Mouse (Mus musculus) hematopoietic stem cell, adult 5-6 weeks (primary cell): ENCODE data around the gene Tubgcp6. TPM values are rescaled to one million over a fixed set of nuclear protein-coding genes. Genes with fewer than 3 reads are reported as not detected.

Source experiments
- ATAC-seq, 2 experiments: fragments of 125-278 bp in 1 of 2; replicated peaks in 1 of 2; 2 replicates each; pipeline ENCODE4 v1.8.0; 2016 to 2017; ENCODE audit warnings: inconsistent platforms in 2 of 2, mild to moderate bottlenecking in 2 of 2, moderate number of reproducible peaks in 2 of 2, low read depth in 1 of 2, moderate TSS enrichment in 1 of 2; ENCODE audit not compliant: low FRiP score in 2 of 2, poor library complexity in 2 of 2, severe bottlenecking in 2 of 2, insufficient read depth in 1 of 2, low TSS enrichment in 1 of 2
- total RNA-seq: library from RNA; stranded (forward); fragments of 172-1452, 232-1000 nt; gene quantifications from 2 replicates; pipeline ENCODE4 v1.2.3, GENCODE M21; 2017

The Tubgcp6 gene
- total RNA-seq, 1 experiment from 2014 or later: 18.2 TPM

DNA sequence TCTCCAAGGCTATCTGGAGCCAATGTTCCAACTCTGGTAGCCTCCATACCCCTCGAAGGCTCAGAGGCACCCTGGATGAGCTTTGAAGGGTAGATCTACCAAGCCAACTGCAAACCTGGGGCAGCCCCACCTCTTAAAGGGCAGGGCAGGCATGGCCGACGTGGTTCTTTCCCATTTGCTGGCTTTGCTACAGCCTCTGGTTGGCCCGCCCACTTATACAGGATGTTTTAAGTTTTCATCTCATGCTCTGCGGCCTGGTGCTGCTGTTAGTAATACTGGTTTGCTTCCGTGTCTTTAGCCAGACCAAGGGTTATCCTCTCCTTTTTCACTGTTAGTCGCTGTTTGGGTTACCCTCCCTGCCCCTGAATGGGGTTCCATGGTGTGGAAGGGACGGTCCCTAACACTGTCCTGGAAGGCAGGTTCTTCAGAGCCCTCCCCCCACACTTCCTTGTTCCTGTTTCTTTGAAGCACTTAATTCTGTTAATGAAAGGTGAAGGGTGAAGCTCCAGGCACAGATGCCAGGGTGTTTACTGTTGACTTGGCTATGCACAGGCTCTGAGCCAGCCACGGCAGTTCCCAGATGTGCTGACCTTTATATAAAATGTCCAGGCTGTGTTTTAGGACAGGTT lies 44.6 kb downstream of the Tubgcp6 start:
- peak; percentile 75 to 82 for ATAC-seq

- no peak for ATAC-seq
These were observed 46.7 kb downstream of the Tubgcp6 start for GRCm38 (mm10) chr15:89076156-89076731.

DNA sequence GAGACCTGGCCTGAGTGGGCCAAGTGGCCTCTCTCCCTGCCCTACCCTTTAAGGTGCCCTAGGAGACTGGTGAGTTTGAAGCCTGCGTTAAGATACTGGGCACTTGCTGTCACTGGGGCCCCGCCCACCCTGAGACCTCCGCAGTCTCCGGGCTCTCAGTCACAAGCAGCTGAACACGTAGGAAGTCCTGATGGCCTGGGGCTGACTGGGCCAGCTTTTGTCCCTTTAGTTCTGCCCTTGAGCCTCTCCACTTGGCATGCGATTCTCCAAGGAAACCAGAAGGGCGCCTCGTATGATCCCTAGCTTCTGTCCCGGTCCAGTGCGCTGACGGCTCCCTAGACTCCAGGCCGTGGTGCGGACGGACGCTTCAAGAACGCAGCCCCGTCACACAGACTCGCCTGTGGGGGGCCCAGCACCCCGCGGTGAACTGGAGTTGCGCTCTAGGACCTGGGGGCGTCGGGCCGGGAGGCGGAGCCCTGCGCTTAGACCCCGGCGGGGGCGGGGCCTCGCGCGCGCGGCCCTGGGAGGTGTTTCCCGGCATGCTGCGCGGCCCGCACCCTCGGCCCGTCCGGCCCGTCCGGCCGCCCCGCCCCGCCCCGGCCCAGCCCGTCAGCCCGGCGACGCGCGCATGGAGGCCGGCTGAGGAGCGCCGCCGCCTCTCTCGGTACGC lies 47.3 kb downstream of the Tubgcp6 start:
- peak; percentile 47 to 55 for ATAC-seq

DNA sequence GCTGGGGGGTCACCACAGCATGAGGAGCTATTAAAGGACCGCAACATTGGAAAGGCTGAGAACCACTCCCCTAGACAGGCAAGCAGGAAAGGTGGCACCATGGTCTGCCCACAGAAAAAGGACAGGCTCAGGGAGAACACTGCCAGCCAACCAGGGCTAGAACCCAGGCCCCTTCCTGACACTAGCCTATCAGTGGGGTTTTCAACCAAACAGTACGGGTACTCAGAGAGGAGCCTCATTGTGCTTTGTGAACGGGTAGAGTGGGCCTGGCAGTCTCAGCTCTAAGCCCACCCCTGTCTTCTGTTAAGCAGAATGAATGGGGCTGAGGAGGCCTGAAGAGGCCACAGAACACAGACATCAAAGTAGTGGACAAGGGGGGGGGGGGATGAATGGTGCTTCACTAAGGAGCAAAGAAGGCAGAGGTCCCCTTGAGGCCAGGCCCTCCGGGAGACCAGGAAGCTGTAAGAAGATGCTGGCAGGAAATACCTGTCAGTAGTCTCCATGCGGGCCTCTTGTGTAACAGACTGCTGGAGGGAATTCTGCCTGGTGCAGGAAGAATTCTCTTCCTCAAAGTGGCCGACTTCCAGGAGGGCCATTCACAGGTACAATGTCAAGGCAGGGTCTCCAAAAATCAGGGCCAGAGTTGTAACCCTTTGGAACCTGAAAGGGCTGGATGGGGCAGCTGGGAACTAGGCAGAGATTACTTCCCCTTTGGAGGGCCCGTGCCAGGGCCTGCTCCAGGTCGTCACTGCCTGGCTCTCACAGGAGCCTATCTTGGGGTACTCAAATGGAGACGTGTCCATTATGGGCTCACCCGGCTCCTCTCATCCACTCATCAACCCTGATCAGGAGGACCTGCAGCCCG lies 48.1 kb downstream of the Tubgcp6 start, which contains the start of gene Trabd:
TSS of gene Trabd (plus strand) at position 512 of the 865 bp plus-strand sequence.
- peak; percentile 15 to 25; a peak in 3 of 4 replicates for ATAC-seq

GRCm38 (mm10) chr15:89073993-89074603 lies 48.8 kb downstream of the Tubgcp6 start:
- peak; percentile 37 to 44 for ATAC-seq

- no peak for ATAC-seq
These were observed 52.3 kb downstream of the Tubgcp6 start for GRCm38 (mm10) chr15:89070606-89071005.

GRCm38 (mm10) chr15:89069336-89069840 lies 53.5 kb downstream of the Tubgcp6 start:
- ATAC-seq: no peak

GRCm38 (mm10) chr15:89068226-89068625 lies 54.7 kb downstream of the Tubgcp6 start:
- no peak for ATAC-seq

DNA sequence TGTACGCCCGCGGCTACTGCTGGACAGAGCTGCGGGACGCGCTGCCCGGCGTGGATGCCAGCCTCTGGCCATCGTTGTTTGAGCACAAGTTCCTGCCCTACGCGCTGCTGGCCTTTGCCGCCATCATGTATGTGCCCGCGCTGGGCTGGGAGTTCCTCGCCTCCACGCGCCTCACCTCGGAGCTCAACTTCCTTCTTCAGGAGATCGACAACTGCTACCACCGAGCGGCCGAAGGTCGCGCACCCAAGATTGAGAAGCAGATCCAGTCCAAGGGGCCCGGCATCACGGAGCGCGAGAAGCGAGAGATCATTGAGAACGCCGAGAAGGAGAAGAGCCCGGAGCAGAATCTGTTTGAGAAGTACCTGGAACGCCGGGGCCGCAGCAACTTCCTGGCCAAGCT lies 55.3 kb downstream of the Tubgcp6 start:
- ATAC-seq: peak; percentile 57 to 58; a peak in 3 of 4 replicates

GRCm38 (mm10) chr15:89064891-89065290 lies 58.0 kb downstream of the Tubgcp6 start:
- ATAC-seq: no peak

GRCm38 (mm10) chr15:89063536-89063935 lies 59.4 kb downstream of the Tubgcp6 start:
- ATAC-seq: no peak

GRCm38 (mm10) chr15:89063001-89063400 lies 59.9 kb downstream of the Tubgcp6 start:
- ATAC-seq: no peak

DNA sequence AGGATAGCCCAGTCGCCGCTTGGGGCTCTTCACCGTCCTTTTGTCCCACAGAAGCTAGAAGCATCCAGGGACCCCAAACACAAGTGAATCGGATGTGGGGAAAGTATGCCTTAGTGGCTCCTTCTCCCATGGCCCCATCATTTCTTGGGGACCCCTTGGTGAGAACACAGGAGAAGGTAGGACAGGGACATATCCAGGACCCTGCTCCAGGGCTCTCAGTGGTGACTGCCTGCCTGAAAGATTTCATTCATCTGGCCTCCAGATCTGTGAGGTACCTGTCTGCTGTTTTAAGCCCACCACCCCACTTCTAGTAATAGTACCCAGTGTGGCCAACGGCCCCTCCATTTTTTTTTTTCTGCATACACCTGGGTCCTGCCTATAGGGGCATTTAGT lies 60.4 kb downstream of the Tubgcp6 start:
- no peak for ATAC-seq

- no peak for ATAC-seq
These were observed 61.0 kb downstream of the Tubgcp6 start for GRCm38 (mm10) chr15:89061761-89062517.

DNA sequence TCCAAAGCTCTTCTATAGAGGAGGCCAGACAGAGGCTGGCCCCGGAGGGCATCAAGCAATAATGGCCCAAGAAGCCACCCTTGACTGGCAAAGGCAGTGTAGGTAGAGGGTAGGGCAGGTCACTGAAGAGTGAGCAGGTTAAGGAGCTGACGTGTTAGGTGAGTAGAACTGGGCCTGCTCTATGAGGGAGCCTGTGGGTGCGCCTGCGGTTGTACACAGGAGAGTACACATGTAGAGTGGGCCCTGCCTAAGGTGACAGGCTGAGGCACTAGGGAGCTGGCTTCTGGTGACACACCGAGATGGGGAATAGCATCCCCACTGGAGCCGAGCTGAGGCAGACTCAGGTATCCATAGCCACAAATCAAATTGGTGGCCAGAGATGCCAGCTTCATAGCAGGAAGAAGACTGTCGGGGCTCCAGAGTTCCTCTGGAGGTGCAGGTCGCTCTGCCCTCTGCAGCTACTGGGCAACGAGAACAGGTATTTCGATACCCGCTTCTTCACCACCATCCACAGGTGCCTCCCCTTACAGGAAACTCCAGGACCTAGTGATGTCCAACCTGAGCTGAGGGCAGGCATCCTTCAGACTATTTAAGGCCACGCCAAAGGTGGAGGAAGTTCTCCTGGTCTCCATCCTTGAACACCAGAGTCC lies 62.0 kb downstream of the Tubgcp6 start:
- ATAC-seq: no peak

DNA sequence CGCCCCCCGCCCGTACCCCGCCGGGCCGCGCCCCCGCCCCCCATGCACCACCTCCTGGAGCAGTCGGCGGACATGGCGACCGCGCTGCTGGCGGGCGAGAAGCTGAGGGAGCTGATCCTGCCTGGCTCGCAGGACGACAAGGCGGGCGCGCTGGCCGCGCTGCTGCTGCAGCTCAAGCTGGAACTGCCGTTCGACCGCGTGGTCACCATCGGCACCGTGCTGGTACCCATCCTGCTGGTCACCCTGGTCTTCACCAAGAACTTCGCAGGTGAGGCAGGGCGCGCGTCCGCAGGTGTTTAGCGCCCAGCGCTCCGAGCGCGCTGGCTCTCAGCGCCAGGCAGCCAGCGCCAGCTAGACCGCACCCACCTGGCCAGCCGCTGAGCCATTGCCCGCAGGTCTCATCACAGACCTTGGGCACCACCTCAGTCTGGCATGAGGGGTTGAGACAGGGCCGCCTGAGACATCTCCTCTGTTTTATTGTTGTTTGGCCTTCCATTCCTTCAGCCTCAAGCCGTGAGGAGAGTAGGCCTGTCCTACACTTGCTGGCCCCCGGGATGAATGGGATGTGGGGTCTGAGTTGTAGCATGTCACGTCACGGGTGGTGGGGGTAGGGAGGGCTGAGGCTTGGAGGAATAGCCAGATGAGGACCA lies 62.8 kb downstream of the Tubgcp6 start:
- ATAC-seq: peak in 1 of 2 experiments; percentile 26; a peak in 1 of 4 replicates
